Mouse (Mus musculus) kidney, embryonic 14.5 days (tissue): ENCODE data around the gene Pou2f1. TPM values are rescaled to one million over a fixed set of nuclear protein-coding genes. Genes with fewer than 3 reads are reported as not detected.

ENCODE experiments used
- ATAC-seq: fragments of 200-750 bp; cut with Nextera tagmentation; 2 replicates; pipeline ENCODE4 v1.8.0; 2017; ENCODE audit warnings: moderate number of reproducible peaks, mild to moderate bottlenecking, moderate TSS enrichment, moderate library complexity; ENCODE audit not compliant: low FRiP score, low TSS enrichment
- H3K27ac ChIP-seq: fragments of 300-500 bp; sonication (generic); 2 replicates; pipeline ENCODE4 v1.5.1; 2014; ENCODE audit warnings: low read depth, mild to moderate bottlenecking, low read length, moderate library complexity, mixed read lengths
- H3K27me3 ChIP-seq: fragments of 300-500 bp; sonication (generic); 2 replicates; pipeline ENCODE4 v1.6.1; 2014; ENCODE audit warnings: mild to moderate bottlenecking, low read length; ENCODE audit not compliant: control insufficient read depth, insufficient read depth
- H3K36me3 ChIP-seq: fragments of 300-500 bp; sonication (generic); 2 replicates; pipeline ENCODE4 v1.6.1; 2014; ENCODE audit warnings: low read length, mixed read lengths; ENCODE audit not compliant: control insufficient read depth, insufficient read depth
- H3K4me1 ChIP-seq: fragments of 300-500 bp; sonication (generic); 2 replicates; pipeline ENCODE4 v1.6.1; 2014; ENCODE audit warnings: low read length, mixed read lengths; ENCODE audit not compliant: control insufficient read depth, insufficient read depth
- H3K4me2 ChIP-seq: fragments of 300-500 bp; sonication (generic); replicated peaks from 2 replicates; pipeline ENCODE4 v1.6.1; 2014; ENCODE audit warnings: low read depth, mild to moderate bottlenecking, low read length
- H3K4me3 ChIP-seq: fragments of 300-500 bp; sonication (generic); 2 replicates; pipeline ENCODE4 v1.5.1; 2014; ENCODE audit warnings: mild to moderate bottlenecking, low read length
- H3K9ac ChIP-seq: fragments of 300-500 bp; sonication (generic); 2 replicates; pipeline ENCODE4 v1.6.1; 2014; ENCODE audit warnings: low read depth, mild to moderate bottlenecking, low read length, moderate library complexity
- H3K9me3 ChIP-seq: fragments of 300-500 bp; sonication (generic); 2 replicates; pipeline ENCODE4 v1.6.1; 2016; ENCODE audit warnings: low read length; ENCODE audit not compliant: control insufficient read depth
- WGBS: fragments of 180-500 bp; shearing (Covaris S2); extraction: QIAGEN DNeasy Blood & Tissue Kit; methylation state at CpG from one replicate; pipeline ENCODE4 v1.1.7; 2014; 5-methylcytosine and 5-hydroxymethylcytosine counted together
- polyA plus RNA-seq: library from polyadenylated mRNA; unstranded; fragments of >200 nt; fragmentation: Nextera tagmentation; extraction: Ambion mirVana; gene quantifications from 2 replicates; pipeline ENCODE4 v1.2.1, GENCODE M21; 2014

The Pou2f1 gene
- polyA plus RNA-seq, 1 experiment from 2014 or later, result 32.6 TPM

GRCm38 (mm10) chr1:165934648-165935465 lies 67.6 kb downstream of the Pou2f1 start:
- Histone ChIP-seq H3K36me3 (no peaks in the 10 kb centered on the region), H3K9me3 (no peaks in the 10 kb centered on the region), H3K4me1 (no peaks in the 10 kb centered on the region), H3K4me3 (no peak overlapping the region), H3K27ac (no peak overlapping the region), H3K27me3 (no peaks in the 10 kb centered on the region), H3K4me2 (no peak overlapping the region), H3K9ac (no peak overlapping the region)
- WGBS, result 69% methylated on average over 7 of the region's 7 CpGs
- ATAC-seq, result no peak

GRCm38 (mm10) chr1:165933915-165934647 lies 68.4 kb downstream of the Pou2f1 start:
- no peak overlapping the region for H3K4me2 ChIP-seq
- H3K27me3 ChIP-seq, result no peaks in the 10 kb centered on the region
- no peaks in the 10 kb centered on the region for H3K36me3 ChIP-seq
- ATAC-seq, result no peak
- H3K4me3 ChIP-seq, result no peak overlapping the region
- no peak overlapping the region for H3K9ac ChIP-seq
- 60% methylated on average over 5 of the region's 5 CpGs for WGBS
- no peak overlapping the region for H3K27ac ChIP-seq
- no peaks in the 10 kb centered on the region for H3K9me3 ChIP-seq
- no peaks in the 10 kb centered on the region for H3K4me1 ChIP-seq

- Histone ChIP-seq H3K9me3 (no peaks in the 10 kb centered on the region), H3K4me1 (no peaks in the 10 kb centered on the region), H3K27ac (no peak overlapping the region), H3K36me3 (no peaks in the 10 kb centered on the region), H3K9ac (no peak overlapping the region), H3K4me3 (no peak overlapping the region), H3K27me3 (no peaks in the 10 kb centered on the region), H3K4me2 (no peak overlapping the region)
- ATAC-seq, result no peak
- WGBS, result 92% methylated on average over 2 of the region's 2 CpGs
Measured at GRCm38 (mm10) chr1:165932842-165933241, 69.6 kb downstream of the Pou2f1 start.

- no peaks in the 10 kb centered on the region for H3K4me1 ChIP-seq
- no peak for ATAC-seq
- no peaks in the 10 kb centered on the region for H3K27me3 ChIP-seq
- no peak overlapping the region for H3K4me3 ChIP-seq
- no peak overlapping the region for H3K9ac ChIP-seq
- no peak overlapping the region for H3K4me2 ChIP-seq
- H3K27ac ChIP-seq, result no peak overlapping the region
- no peaks in the 10 kb centered on the region for H3K36me3 ChIP-seq
- WGBS, result 88% methylated on average over 3 of the region's 3 CpGs
- H3K9me3 ChIP-seq, result no peaks in the 10 kb centered on the region
Measured at GRCm38 (mm10) chr1:165930510-165930909, 72.0 kb downstream of the Pou2f1 start.

GRCm38 (mm10) chr1:165927507-165928279 lies 74.8 kb downstream of the Pou2f1 start:
- ATAC-seq, result no peak
- Histone ChIP-seq H3K36me3 (no peaks in the 10 kb centered on the region), H3K4me2 (no peak overlapping the region), H3K27me3 (no peaks in the 10 kb centered on the region), H3K9ac (no peak overlapping the region), H3K4me1 (no peaks in the 10 kb centered on the region), H3K27ac (no peak overlapping the region), H3K9me3 (no peaks in the 10 kb centered on the region), H3K4me3 (no peak overlapping the region)
- WGBS, result 91% methylated on average over 7 of the region's 7 CpGs

- Histone ChIP-seq H3K9me3 (no peaks in the 10 kb centered on the region), H3K36me3 (no peaks in the 10 kb centered on the region), H3K4me1 (no peaks in the 10 kb centered on the region), H3K27me3 (no peaks in the 10 kb centered on the region), H3K4me2 (no peak overlapping the region), H3K27ac (no peak overlapping the region), H3K4me3 (no peak overlapping the region), H3K9ac (no peak overlapping the region)
- WGBS, result 92% methylated on average over 2 of the region's 2 CpGs
- ATAC-seq, result no peak
Measured at GRCm38 (mm10) chr1:165925207-165925606, 77.3 kb downstream of the Pou2f1 start.

GRCm38 (mm10) chr1:165922488-165922887 lies 80.0 kb downstream of the Pou2f1 start:
- WGBS, result 91% methylated on average over 1 of the region's 1 CpGs
- Histone ChIP-seq H3K9ac (no peak overlapping the region), H3K27me3 (no peaks in the 10 kb centered on the region), H3K4me2 (no peak overlapping the region), H3K9me3 (no peaks in the 10 kb centered on the region), H3K4me1 (no peaks in the 10 kb centered on the region), H3K27ac (no peak overlapping the region), H3K4me3 (no peak overlapping the region), H3K36me3 (no peaks in the 10 kb centered on the region)
- no peak for ATAC-seq

- ATAC-seq, result no peak
- Histone ChIP-seq H3K4me2 (no peak overlapping the region), H3K27ac (no peak overlapping the region), H3K4me3 (no peak overlapping the region), H3K9me3 (no peaks in the 10 kb centered on the region), H3K36me3 (peaks cover 5% of the 10 kb centered on the region; the same call in 1 of the 2 replicates), H3K4me1 (no peaks in the 10 kb centered on the region), H3K27me3 (no peaks in the 10 kb centered on the region), H3K9ac (no peak overlapping the region)
- 71% methylated on average over 3 of the region's 3 CpGs for WGBS
Measured at GRCm38 (mm10) chr1:165921026-165921425, 81.5 kb downstream of the Pou2f1 start.
